Mouse (Mus musculus) heart, adult 8-10 months (tissue): Measurements from ENCODE around the gene Ctps. TPM values are rescaled to one million over a fixed set of nuclear protein-coding genes. Genes with fewer than 3 reads are reported as not detected.
"Not testable (repeated sequence)": the region's sequence is repeated elsewhere in the genome, so short reads cannot be mapped to it uniquely, and the experiment has no call there.

Experiments
- DNase-seq: peaks from one replicate; pipeline ENCODE4 v3.0.0; 2022; ENCODE audit warnings: low spot score
- total RNA-seq, 4 experiments: library from RNA; stranded (reverse); gene quantifications; 2 replicates each; pipeline ENCODE4 v1.2.4; 2022

Gene Ctps
- total RNA-seq, result 10 to 100 TPM; 27.7 to 31.2 (median 28.0) TPM

GRCm38 (mm10) chr4:120569486-120570437 lies at the start of gene Ctps:
Gene Ctps (minus strand): TSS chr4:120570276.
- DNase-seq, result peak; percentile 95

GRCm38 (mm10) chr4:120616199-120617025 lies 46.3 kb upstream of the Ctps start:
- no peak for DNase-seq

- peak; percentile 54 for DNase-seq
Measured at GRCm38 (mm10) chr4:120615528-120616081, 45.5 kb upstream of the Ctps start.

- peak; percentile 11 for DNase-seq
Measured at GRCm38 (mm10) chr4:120614644-120615043, 44.6 kb upstream of the Ctps start.

- peak; percentile 82 for DNase-seq
Measured at GRCm38 (mm10) chr4:120613691-120614329, 43.7 kb upstream of the Ctps start.

- peak; percentile 48 for DNase-seq
Measured at GRCm38 (mm10) chr4:120612304-120613080, 42.4 kb upstream of the Ctps start.

GRCm38 (mm10) chr4:120611005-120611404 lies 40.9 kb upstream of the Ctps start:
- no peak for DNase-seq

GRCm38 (mm10) chr4:120606941-120607340 lies 36.9 kb upstream of the Ctps start:
- no peak for DNase-seq

GRCm38 (mm10) chr4:120602669-120603068 lies 32.6 kb upstream of the Ctps start:
- DNase-seq, result no peak

- no peak for DNase-seq
Measured at GRCm38 (mm10) chr4:120601774-120602173, 31.7 kb upstream of the Ctps start.

- no peak for DNase-seq
Measured at GRCm38 (mm10) chr4:120598922-120599321, 28.8 kb upstream of the Ctps start.

GRCm38 (mm10) chr4:120596210-120596609 lies 26.1 kb upstream of the Ctps start:
- not testable (repeated sequence) for DNase-seq

- DNase-seq, result no peak
Measured at GRCm38 (mm10) chr4:120590973-120591372, 20.9 kb upstream of the Ctps start.

GRCm38 (mm10) chr4:120589815-120590422 lies 19.8 kb upstream of the Ctps start:
- peak; percentile 31 for DNase-seq

- DNase-seq, result no peak
Measured at GRCm38 (mm10) chr4:120589070-120589469, 19.0 kb upstream of the Ctps start.

- DNase-seq, result no peak
Measured at GRCm38 (mm10) chr4:120588445-120588844, 18.4 kb upstream of the Ctps start, which contains the start of gene Gm8439. Gene Gm8439 (plus strand): TSS chr4:120588745.

- no peak for DNase-seq
Measured at GRCm38 (mm10) chr4:120586986-120587385, 16.9 kb upstream of the Ctps start.

- no peak for DNase-seq
Measured at GRCm38 (mm10) chr4:120581711-120582110, 11.6 kb upstream of the Ctps start.

- DNase-seq, result no peak
Measured at GRCm38 (mm10) chr4:120580894-120581293, 10.8 kb upstream of the Ctps start.

GRCm38 (mm10) chr4:120571691-120572090 lies 1.6 kb upstream of the Ctps start:
- DNase-seq, result no peak
